Comparison of ENCODE assay signal across 10 mouse cellular contexts in genomic region chr7:132806926-132807857, GRCm38 (mm10). TPM values are rescaled to one million over a fixed set of nuclear protein-coding genes. Genes with fewer than 3 reads are reported as not detected.
A peak's percentile ranks its signal among the peaks of the same experiment; 100 is the strongest.
DNase-seq lines count a peak whose midpoint lies in the region; ATAC-seq and TF ChIP-seq lines count a peak whose summit lies in the region.
"Had no signal": no experiment of that assay in that cellular context is flagged by ENCODE, and none has a peak within 500 bp of the region (broad histone marks: within the 10 kb centered on the region; RNA-seq: fewer than 3 reads in every experiment).

No protein-coding gene starts in this region.

- no peak for TF ChIP-seq RAD21 in MEL (IDR thresholded peaks at IDR 0.05; ENCODE audit: low read depth, low read length)

- no peak overlapping the region for H3K27ac ChIP-seq in MEL (ENCODE audit: control insufficient read depth, low read depth, low read length)
- peak overlapping the region; percentile 90 for H3K27ac ChIP-seq in forebrain, embryonic 12.5 days
- H3K27ac ChIP-seq in lung, embryonic 14.5 days (ENCODE audit: low read depth), result peak overlapping the region; percentile 84

- WGBS in forebrain, embryonic 12.5 days, result 51% methylated on average over 13 of the region's 13 CpGs
- 68% methylated on average over 13 of the region's 13 CpGs for WGBS in lung, embryonic 14.5 days

- peak; percentile 13 to 20 for DNase-seq in frontal cortex, postnatal 14 days (ENCODE audit: low spot score in 2 of 2)
- DNase-seq in frontal cortex, postnatal 10 days (ENCODE audit: low spot score in 2 of 2), result no peak
- peak; percentile 26 for DNase-seq in MEL (ENCODE audit: low read depth, low spot score)
- peak; percentile 82 for DNase-seq in kidney, adult 18-20 months
- DNase-seq in lung, embryonic 14.5 days, result peak; percentile 51
- no peak for DNase-seq in gastrocnemius, postnatal 4 days (ENCODE audit: low spot score in 2 of 2)

- no peak overlapping the region for H3K9ac ChIP-seq in MEL (ENCODE audit: control insufficient read depth, low read depth, low read length, poor library complexity, severe bottlenecking)
- 0 out of 2 replicates have a peak overlapping the region, but pooled peaks have one; percentile 21 for H3K9ac ChIP-seq in forebrain, embryonic 12.5 days
- 0 out of 2 replicates have a peak overlapping the region, but pooled peaks have one; percentile 24 for H3K9ac ChIP-seq in lung, embryonic 14.5 days

- TF ChIP-seq EP300 in MEL (IDR thresholded peaks at IDR 0.05; ENCODE audit: low read depth in 1 of 2, low read length in 2 of 2), result no peak

- TF ChIP-seq POLR2A in MEL (IDR thresholded peaks at IDR 0.05; ENCODE audit: control insufficient read depth in 1 of 2, insufficient read depth in 1 of 2, low read depth in 1 of 2, low read length in 2 of 2, poor library complexity in 1 of 2), result no peak

- H3K4me1 ChIP-seq in MEL (ENCODE audit: control insufficient read depth in 1 of 2, insufficient read depth in 2 of 2, low read length in 2 of 2), result peaks cover 14 to 27% of the 10 kb centered on the region in 2 experiments
- H3K4me1 ChIP-seq in forebrain, embryonic 12.5 days, result peaks cover 72% of the 10 kb centered on the region
- H3K4me1 ChIP-seq in lung, embryonic 14.5 days (ENCODE audit: insufficient read depth), result peaks cover 32% of the 10 kb centered on the region

- H3K4me3 ChIP-seq in MEL (ENCODE audit: control insufficient read depth in 1 of 2, insufficient read depth in 1 of 2, low read depth in 2 of 2, low read length in 2 of 2), result no peak overlapping the region
- no peak overlapping the region for H3K4me3 ChIP-seq in forebrain, embryonic 12.5 days (replicated peaks)
- H3K4me3 ChIP-seq in lung, embryonic 14.5 days (ENCODE audit: low read depth, low read length), result no peak overlapping the region
- H3K4me3 ChIP-seq: erythroblast, embryonic 14.5 days had no signal

- H3K4me2 ChIP-seq in forebrain, embryonic 12.5 days, result no peak overlapping the region
- H3K4me2 ChIP-seq in lung, embryonic 14.5 days, result no peak overlapping the region

- no peak for TF ChIP-seq CTCF in MEL (IDR thresholded peaks at IDR 0.05 in 2 of 3, conservative IDR thresholded peaks at IDR 0.05 in 1 of 3; ENCODE audit: control insufficient read depth in 1 of 3, insufficient read depth in 1 of 3, low read depth in 2 of 3, low read length in 3 of 3, poor library complexity in 1 of 3, severe bottlenecking in 1 of 3)
- TF ChIP-seq CTCF in lung, embryonic 14.5 days (IDR thresholded peaks at IDR 0.05; ENCODE audit: low read depth), result no peak

- no peaks in the 10 kb centered on the region for H3K27me3 ChIP-seq in MEL (ENCODE audit: control insufficient read depth in 1 of 2, insufficient read depth in 2 of 2, low read length in 2 of 2)
- H3K27me3 ChIP-seq in forebrain, embryonic 12.5 days, result no peaks in the 10 kb centered on the region
- no peaks in the 10 kb centered on the region for H3K27me3 ChIP-seq in lung, embryonic 14.5 days (ENCODE audit: insufficient read depth, low read length)
- H3K27me3 ChIP-seq: megakaryocyte, embryonic 14.5 days had no signal

- H3K79me2 ChIP-seq in MEL (ENCODE audit: control insufficient read depth, insufficient read depth, low read length, poor library complexity), result peaks cover 41% of the 10 kb centered on the region

- peaks cover 0 to 26% of the 10 kb centered on the region in 2 experiments; a peak in 2 of 4 replicates for H3K36me3 ChIP-seq in MEL (ENCODE audit: control insufficient read depth in 1 of 2, insufficient read depth in 2 of 2, low read length in 2 of 2)
- H3K36me3 ChIP-seq in forebrain, embryonic 12.5 days (replicated peaks), result peaks cover 6% of the 10 kb centered on the region; the same call in 1 of the 2 replicates
- H3K36me3 ChIP-seq in lung, embryonic 14.5 days (ENCODE audit: insufficient read depth), result no peaks in the 10 kb centered on the region

- H3K9me3 ChIP-seq in MEL (replicated peaks; ENCODE audit: insufficient read depth, low read length), result no peaks in the 10 kb centered on the region
- no peaks in the 10 kb centered on the region for H3K9me3 ChIP-seq in forebrain, embryonic 12.5 days
- H3K9me3 ChIP-seq in lung, embryonic 14.5 days (ENCODE audit: low read depth, low read length), result no peaks in the 10 kb centered on the region
- H3K9me3 ChIP-seq: megakaryocyte, embryonic 14.5 days had no signal

- no peak for ATAC-seq in forebrain, embryonic 12.5 days (ENCODE audit: low FRiP score)
- ATAC-seq in lung, embryonic 14.5 days (ENCODE audit: insufficient read depth), result no peak
- no peak for ATAC-seq in inflammation-experienced regulatory T-cells, adult 6 months

TF ChIP-seq in MEL, 35 proteins besides CTCF, POLR2A, EP300 and RAD21:
- TF ChIP-seq POLR2AphosphoS5 (IDR thresholded peaks at IDR 0.05; ENCODE audit: borderline replicate concordance, low read depth, low read length), result no peak
- no peak for TF ChIP-seq NELFE (IDR thresholded peaks at IDR 0.05; ENCODE audit: low read depth, low read length)
- no peak for TF ChIP-seq E2F4 (IDR thresholded peaks at IDR 0.05; ENCODE audit: borderline replicate concordance, low read depth, low read length)
- TF ChIP-seq MYC (IDR thresholded peaks at IDR 0.05; ENCODE audit: low read depth, low read length), result no peak
- no peak for TF ChIP-seq GABPA (IDR thresholded peaks at IDR 0.05; ENCODE audit: low read depth, low read length)
- TF ChIP-seq MYB (IDR thresholded peaks at IDR 0.05; ENCODE audit: low read depth, low read length), result no peak
- TF ChIP-seq JUND (IDR thresholded peaks at IDR 0.05; ENCODE audit: low read depth, low read length), result no peak
- no peak for TF ChIP-seq ZNF384 (IDR thresholded peaks at IDR 0.05; ENCODE audit: low read depth, low read length)

RNA-seq across cellular contexts. Expression of gene Fam53b, which starts 6.5 kb away (rescaled TPM):
- 7.3 and 7.9 TPM in 2 replicates for total RNA-seq in MEL (2012; rRNA removed)
- 10 to 100 TPM in 1 of 2 experiments, not detected in 1; 15.4 TPM for polyA plus RNA-seq in MEL (2012; ENCODE audit: insufficient read depth in 1 of 2, insufficient read length in 2 of 2, low read depth in 1 of 2, low replicate concordance in 2 of 2, missing spikeins in 1 of 2)
- 41.7 and 47.7 TPM in 2 replicates for polyA plus RNA-seq in forebrain, embryonic 12.5 days (2016; fragmentation: Nextera tagmentation; extraction: Ambion mirVana)
- 31.2 and 32.4 TPM in 2 replicates for polyA plus RNA-seq in lung, embryonic 14.5 days (2014; fragmentation: Nextera tagmentation; extraction: Ambion mirVana)
- polyA plus RNA-seq in inflammation-experienced regulatory T-cells, adult 6 months (2017; shearing (Covaris generic)), result 10 to 100 TPM; 53.1 to 85.7 (median 80.7) TPM
- 10 to 100 TPM; 44.6 to 48.9 TPM for total RNA-seq in gastrocnemius, postnatal 4 days (2021)

RNA-seq across cellular contexts. Expression of gene Eef1akmt2, which starts 45.3 kb away (rescaled TPM):
- total RNA-seq in MEL (2012; rRNA removed), result 24.3 and 26.9 TPM in 2 replicates
- 100 to 1,000 TPM in 1 of 2 experiments, 10 to 100 TPM in 1; 27.0 to 330 TPM for polyA plus RNA-seq in MEL (2012; ENCODE audit: insufficient read depth in 1 of 2, insufficient read length in 2 of 2, low read depth in 1 of 2, low replicate concordance in 2 of 2, missing spikeins in 1 of 2)
- 93.6 and 93.7 TPM in 2 replicates for polyA plus RNA-seq in forebrain, embryonic 12.5 days (2016; fragmentation: Nextera tagmentation; extraction: Ambion mirVana)
- 55.6 and 61.8 TPM in 2 replicates for polyA plus RNA-seq in lung, embryonic 14.5 days (2014; fragmentation: Nextera tagmentation; extraction: Ambion mirVana)
- 10 to 100 TPM; 60.0 to 76.4 (median 74.4) TPM for polyA plus RNA-seq in inflammation-experienced regulatory T-cells, adult 6 months (2017; shearing (Covaris generic))
- 10 to 100 TPM; 15.7 to 21.1 TPM for total RNA-seq in gastrocnemius, postnatal 4 days (2021)

RNA-seq across cellular contexts. Expression of gene Abraxas2, which starts 51.8 kb away (rescaled TPM):
- 26.5 and 30.1 TPM in 2 replicates for total RNA-seq in MEL (2012; rRNA removed)
- 10 to 100 TPM in 1 of 2 experiments, not detected in 1; 31.1 TPM for polyA plus RNA-seq in MEL (2012; ENCODE audit: insufficient read depth in 1 of 2, insufficient read length in 2 of 2, low read depth in 1 of 2, low replicate concordance in 2 of 2, missing spikeins in 1 of 2)
- 37.2 and 38.7 TPM in 2 replicates for polyA plus RNA-seq in forebrain, embryonic 12.5 days (2016; fragmentation: Nextera tagmentation; extraction: Ambion mirVana)
- polyA plus RNA-seq in lung, embryonic 14.5 days (2014; fragmentation: Nextera tagmentation; extraction: Ambion mirVana), result 37.4 and 39.6 TPM in 2 replicates
- polyA plus RNA-seq in inflammation-experienced regulatory T-cells, adult 6 months (2017; shearing (Covaris generic)), result 10 to 100 TPM; 34.6 to 40.0 (median 35.9) TPM
- 10 to 100 TPM; 33.1 to 37.7 TPM for total RNA-seq in gastrocnemius, postnatal 4 days (2021)

Comparison
In these comparisons a context has a peak if more than half of its experiments do, and no peak if none do; other contexts are left out.
1. DNase-seq: peak in frontal cortex, postnatal 14 days (2 of 2), MEL (single experiment), kidney, adult 18-20 months (single experiment) and lung, embryonic 14.5 days (single experiment); none in frontal cortex, postnatal 10 days (0 of 2) and gastrocnemius, postnatal 4 days (0 of 2).